ENCODE assay signal across 20 mouse cellular contexts in genomic region chr6:126365495-126365894, GRCm38 (mm10).
A peak's percentile ranks its signal among the peaks of the same experiment; 100 is the strongest.
DNase-seq lines count a peak whose midpoint lies in the region; ATAC-seq lines count a peak whose summit lies in the region.
"Had no signal": no experiment of that assay in that cellular context is flagged by ENCODE, and none has a peak within 500 bp of the region (broad histone marks: within the 10 kb centered on the region; RNA-seq: fewer than 3 reads in every experiment).

No protein-coding gene starts in this region.

- H3K4me3 ChIP-seq in embryonic facial prominence, embryonic 15.5 days (replicated peaks), result no peak overlapping the region
- no peak overlapping the region for H3K4me3 ChIP-seq in embryonic facial prominence, embryonic 10.5 days
- H3K4me3 ChIP-seq: forebrain, embryonic 15.5 days; hindbrain, embryonic 12.5 days had no signal

- no peaks in the 10 kb centered on the region for H3K36me3 ChIP-seq in embryonic facial prominence, embryonic 15.5 days
- no peaks in the 10 kb centered on the region for H3K36me3 ChIP-seq in embryonic facial prominence, embryonic 10.5 days (replicated peaks)
- H3K36me3 ChIP-seq: forebrain, embryonic 15.5 days; hindbrain, embryonic 12.5 days had no signal

- H3K9ac ChIP-seq in embryonic facial prominence, embryonic 15.5 days, result no peak overlapping the region
- H3K9ac ChIP-seq: forebrain, embryonic 15.5 days; hindbrain, embryonic 12.5 days had no signal

- no peak for DNase-seq in embryonic facial prominence, embryonic 10.5 days (ENCODE audit: low spot score)
- DNase-seq in cerebellum, adult 9-10 months, result peak; percentile 61
- peak; percentile 37 to 52 for DNase-seq in cerebellum, postnatal 25 days
- DNase-seq in natural killer cell, adult 2 months (ENCODE audit: low spot score in 2 of 2), result no peak
- no peak for DNase-seq in kidney, adult 18-20 months
- DNase-seq in adipocyte (ENCODE audit: low spot score), result no peak
- DNase-seq: adrenal gland, adult 8-10 months; gastrocnemius, postnatal 36 days; heart, adult 11 months; heart, postnatal 10 days; heart, postnatal 4 days; kidney, adult 9 months had no signal

- H3K27me3 ChIP-seq in embryonic facial prominence, embryonic 15.5 days, result no peaks in the 10 kb centered on the region
- H3K27me3 ChIP-seq in embryonic facial prominence, embryonic 10.5 days (replicated peaks; ENCODE audit: low read depth, poor library complexity, severe bottlenecking), result no peaks in the 10 kb centered on the region
- H3K27me3 ChIP-seq: forebrain, embryonic 15.5 days; hindbrain, embryonic 12.5 days; Patski had no signal

- ATAC-seq in embryonic facial prominence, embryonic 15.5 days (ENCODE audit: insufficient number of reproducible peaks, low FRiP score, low TSS enrichment, low read depth), result no peak
- ATAC-seq: activated CD4-positive, CD25-positive, alpha-beta regulatory T cell, adult 4 months; forebrain, embryonic 15.5 days; hindbrain, embryonic 16.5 days; inflammation-experienced regulatory T-cells, adult 6 months; intestine, postnatal 0 days; Patski had no signal

- 0 out of 2 replicates have a peak overlapping the region, but pooled peaks have one; percentile 39 for H3K27ac ChIP-seq in embryonic facial prominence, embryonic 15.5 days (replicated peaks)
- H3K27ac ChIP-seq in embryonic facial prominence, embryonic 10.5 days (replicated peaks), result no peak overlapping the region
- H3K27ac ChIP-seq: forebrain, embryonic 15.5 days; hindbrain, embryonic 12.5 days had no signal

- no peaks in the 10 kb centered on the region; the same call in 1 of the 2 replicates for H3K4me1 ChIP-seq in embryonic facial prominence, embryonic 15.5 days
- H3K4me1 ChIP-seq in embryonic facial prominence, embryonic 10.5 days, result no peaks in the 10 kb centered on the region
- H3K4me1 ChIP-seq: hindbrain, embryonic 12.5 days had no signal

- no peak overlapping the region for H3K4me2 ChIP-seq in embryonic facial prominence, embryonic 15.5 days (replicated peaks)
- H3K4me2 ChIP-seq: forebrain, embryonic 15.5 days; hindbrain, embryonic 12.5 days had no signal

- 86% methylated on average over 8 of the region's 8 CpGs for WGBS in embryonic facial prominence, embryonic 15.5 days
- WGBS in embryonic facial prominence, embryonic 10.5 days, result 87% methylated on average over 8 of the region's 8 CpGs

- no peaks in the 10 kb centered on the region for H3K9me3 ChIP-seq in embryonic facial prominence, embryonic 15.5 days (replicated peaks)
- H3K9me3 ChIP-seq in embryonic facial prominence, embryonic 10.5 days, result no peaks in the 10 kb centered on the region
- H3K9me3 ChIP-seq: forebrain, embryonic 15.5 days; hindbrain, embryonic 12.5 days had no signal

Comparison
In these comparisons a context has a peak if more than half of its experiments do, and no peak if none do; other contexts are left out.
1. DNase-seq: peak in cerebellum, adult 9-10 months (single experiment) and cerebellum, postnatal 25 days (2 of 2); none in embryonic facial prominence, embryonic 10.5 days (single experiment), natural killer cell, adult 2 months (0 of 2), kidney, adult 18-20 months (single experiment) and adipocyte (single experiment).